Mouse (Mus musculus): Measurements from ENCODE around the gene Pakap. TPM values are rescaled to one million over a fixed set of nuclear protein-coding genes. Genes with fewer than 3 reads are reported as not detected.

Pakap gene
- total RNA-seq, 2 experiments from 2014 or later: not detected

GRCm38 (mm10) chr4:57919494-57920423, 351.8 kb downstream of the Pakap start:
- no peak for ATAC-seq (replicated peaks; ENCODE audit: low FRiP score, poor library complexity, severe bottlenecking)

DNA sequence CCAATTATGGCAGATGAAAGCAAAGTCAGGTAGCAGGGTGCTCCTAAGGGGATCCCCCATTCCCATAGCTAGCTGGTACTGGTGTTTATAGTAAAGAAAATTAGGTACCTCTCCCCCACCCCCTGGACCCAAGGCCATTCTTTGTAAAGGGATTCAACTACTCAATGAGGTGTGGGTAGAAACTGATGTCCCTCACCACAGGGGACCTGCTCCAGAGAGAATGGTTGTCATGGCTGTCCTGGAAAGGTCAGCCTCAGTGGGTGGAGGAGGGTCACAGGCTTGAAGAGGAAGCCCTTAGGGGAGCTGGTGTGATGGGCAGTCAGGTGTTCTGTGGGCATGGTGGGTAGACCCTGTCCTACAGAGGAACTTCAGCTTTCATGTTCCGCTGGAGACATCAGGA, 352.5 kb downstream of the Pakap start:
- no peak for ATAC-seq (replicated peaks; ENCODE audit: low FRiP score, poor library complexity, severe bottlenecking)

- ATAC-seq (replicated peaks; ENCODE audit: low FRiP score, poor library complexity, severe bottlenecking): no peak
Measured at GRCm38 (mm10) chr4:57922171-57922570, 354.2 kb downstream of the Pakap start.

DNA sequence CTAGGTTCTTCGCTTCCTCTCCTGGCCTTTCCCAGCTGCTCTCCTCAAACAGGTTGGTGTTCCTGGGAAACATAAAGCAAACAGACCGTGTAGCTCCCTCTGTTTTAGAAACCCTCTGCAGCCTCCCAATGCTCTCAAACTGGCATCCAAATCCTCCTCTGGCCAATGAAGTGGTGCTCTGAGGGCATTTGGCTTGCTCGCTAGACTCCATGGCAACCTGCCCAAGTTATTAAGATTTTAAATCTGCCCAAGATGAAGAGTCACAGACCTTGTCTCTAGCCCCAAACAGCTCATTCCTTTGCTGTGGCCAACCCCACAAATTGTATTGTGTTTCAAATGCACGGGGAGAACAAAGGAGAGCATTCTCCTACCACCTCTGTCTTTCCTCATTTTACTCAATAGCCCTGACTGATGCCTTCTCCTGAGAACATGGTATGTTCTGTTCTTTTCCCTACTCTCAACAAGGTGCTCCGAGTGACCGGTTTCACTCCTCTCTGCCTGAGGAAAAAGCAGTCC, 356.6 kb downstream of the Pakap start:
- no peak for ATAC-seq (replicated peaks; ENCODE audit: low FRiP score, poor library complexity, severe bottlenecking)

DNA sequence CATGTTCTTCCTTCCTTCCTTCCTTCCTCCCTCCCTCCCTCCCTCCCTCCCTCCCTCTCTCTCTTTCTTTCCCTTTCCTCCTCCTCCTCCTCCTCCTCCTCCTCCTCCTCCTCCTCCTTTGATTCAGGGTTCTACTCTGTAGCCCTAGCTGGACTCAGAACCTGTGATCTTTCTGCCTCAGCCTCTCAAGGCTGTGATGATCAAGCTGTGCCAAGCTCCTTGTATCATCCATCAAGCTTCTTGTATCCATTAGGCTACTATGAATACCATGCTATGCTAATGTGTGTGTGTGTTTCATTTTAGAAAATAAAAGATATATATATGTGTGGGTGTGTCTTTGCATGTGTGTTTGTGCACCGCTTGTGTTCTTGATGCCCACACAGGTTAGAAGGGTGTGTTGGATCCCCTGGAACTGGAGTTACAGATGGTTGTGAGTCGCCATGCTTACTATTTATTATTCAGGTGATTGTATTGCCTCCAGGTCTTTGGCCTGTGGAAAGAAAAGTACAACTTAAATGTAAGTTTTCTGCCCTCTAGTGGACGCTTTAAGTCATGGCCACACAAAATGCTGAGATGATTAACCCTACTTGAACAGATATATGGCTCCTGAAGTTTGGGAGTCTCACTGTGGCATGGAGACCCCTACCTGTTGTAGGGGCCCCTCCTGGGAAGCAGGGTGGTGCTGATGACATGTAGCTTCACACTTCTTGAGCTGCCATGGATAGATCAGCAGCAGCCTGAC, 359.7 kb downstream of the Pakap start:
- peak; percentile 39 for ATAC-seq (replicated peaks; ENCODE audit: low FRiP score, poor library complexity, severe bottlenecking)

DNA sequence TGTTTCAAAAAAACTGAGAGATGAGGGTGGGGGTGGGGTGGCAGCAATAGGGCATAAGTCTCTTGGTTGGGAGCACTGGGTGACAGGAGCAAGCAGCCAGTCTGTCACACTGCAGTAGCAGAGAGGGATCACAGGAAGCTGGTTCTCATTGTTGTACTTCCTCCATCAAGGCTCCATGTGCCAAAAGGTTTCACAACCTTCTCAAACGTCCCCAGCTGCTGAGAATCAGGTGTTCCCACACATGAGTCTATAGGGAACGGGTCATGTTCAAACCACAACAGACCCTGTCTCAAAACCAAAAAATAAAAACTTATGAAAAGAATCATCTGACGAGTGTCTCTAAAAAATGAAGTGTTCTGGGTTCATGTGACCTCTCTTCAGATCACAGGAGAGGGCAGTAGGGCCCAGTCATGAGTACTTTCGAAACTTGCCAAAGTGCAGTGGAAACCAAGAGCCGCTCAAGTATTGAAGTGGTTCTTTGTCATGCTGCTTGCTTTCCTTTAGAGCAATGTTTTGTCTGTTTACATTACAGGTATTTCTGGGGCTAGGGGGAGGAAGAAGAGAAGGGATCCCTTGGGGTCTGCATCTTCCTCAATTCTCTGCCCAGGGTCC, 362.7 kb downstream of the Pakap start:
- no peak for ATAC-seq (replicated peaks; ENCODE audit: low FRiP score, poor library complexity, severe bottlenecking)

DNA sequence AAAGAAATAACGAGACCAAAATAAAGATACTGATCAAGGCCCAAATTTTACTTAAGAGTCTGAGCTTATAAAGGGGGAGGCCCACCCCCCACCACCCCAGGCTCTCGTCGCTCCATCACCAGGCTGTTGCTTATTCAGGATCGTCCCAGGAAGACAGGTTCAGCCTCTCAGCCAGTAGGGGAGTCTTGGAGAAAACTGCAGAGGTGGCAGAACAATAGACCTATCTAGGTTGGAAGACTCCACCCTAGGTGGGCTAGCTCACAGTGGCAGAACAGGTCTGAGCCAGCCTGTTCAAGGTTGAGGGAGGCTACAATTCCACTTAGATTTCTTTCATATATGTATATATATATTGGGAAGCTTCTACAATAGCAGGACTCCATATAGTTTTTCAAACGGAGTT, 366.2 kb downstream of the Pakap start:
- ATAC-seq (replicated peaks; ENCODE audit: low FRiP score, poor library complexity, severe bottlenecking): no peak

DNA sequence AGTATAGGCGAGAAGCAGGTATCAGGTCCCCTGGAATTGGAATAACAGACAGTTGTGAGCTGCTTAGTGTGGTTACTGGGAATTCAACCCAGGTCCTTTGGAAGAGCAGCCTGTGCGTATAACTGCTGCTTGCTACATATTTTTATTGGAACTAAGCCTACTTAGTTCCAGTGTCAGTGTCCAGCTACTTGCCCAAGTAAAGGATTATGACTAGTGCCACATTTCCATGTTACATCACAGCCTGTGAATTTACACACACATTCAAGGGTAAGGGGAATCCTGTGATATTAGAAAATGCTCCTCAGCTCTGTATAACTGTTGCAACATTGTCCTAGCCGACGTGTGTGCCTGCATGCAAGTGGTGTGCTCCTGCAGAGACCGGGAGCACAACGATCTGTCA, 369.3 kb downstream of the Pakap start:
- no peak for ATAC-seq (replicated peaks; ENCODE audit: low FRiP score, poor library complexity, severe bottlenecking)

DNA sequence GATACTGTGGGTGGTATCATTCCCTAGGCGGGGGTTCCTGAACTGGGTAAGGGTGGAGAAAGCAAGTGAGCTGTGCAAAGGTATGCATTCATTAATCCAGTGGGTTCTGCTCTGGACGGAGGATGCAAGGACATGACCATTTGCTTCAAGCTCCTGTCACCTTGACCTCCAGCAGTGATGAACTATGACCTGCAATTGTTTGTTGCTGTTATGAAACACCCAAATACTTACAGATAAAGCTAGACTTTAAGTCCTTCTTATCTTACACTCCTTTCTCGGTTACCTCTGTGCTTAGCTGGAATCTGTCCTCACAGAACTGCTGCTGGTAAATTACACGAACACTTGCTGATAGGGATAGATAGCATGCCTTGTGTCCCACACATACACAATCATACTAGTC, 372.7 kb downstream of the Pakap start:
- no peak for ATAC-seq (replicated peaks; ENCODE audit: low FRiP score, poor library complexity, severe bottlenecking)

- ATAC-seq (replicated peaks; ENCODE audit: low FRiP score, poor library complexity, severe bottlenecking): no peak
Measured at GRCm38 (mm10) chr4:57942892-57943291, 374.9 kb downstream of the Pakap start.

Other genes starting within 250 kb of the Pakap start
- gene Palm2, start 133.9 kb upstream of the Pakap start, total RNA-seq (2015; ENCODE audit: low replicate concordance): not detected in 2 replicates
- gene Palm2, start 133.9 kb upstream of the Pakap start, total RNA-seq (2017; ENCODE audit: low replicate concordance): not detected in 2 replicates
- gene Akap2, start 149.5 kb downstream of the Pakap start, total RNA-seq (2015; ENCODE audit: low replicate concordance): 0.21 TPM in 1 of 2 replicates, not detected in the other
- gene Akap2, start 149.5 kb downstream of the Pakap start, total RNA-seq (2017; ENCODE audit: low replicate concordance): 0.14 TPM in 1 of 2 replicates, not detected in the other